Mouse (Mus musculus) testis, adult 2 months (tissue): ENCODE results near the gene Degs1. TPM values are rescaled to one million over a fixed set of nuclear protein-coding genes. Genes with fewer than 3 reads are reported as not detected.
"Not testable (repeated sequence)": the region's sequence is repeated elsewhere in the genome, so short reads cannot be mapped to it uniquely, and the experiment has no call there.

Source experiments
- H3K27ac ChIP-seq: fragments of 200-500 bp; 2 replicates; pipeline ENCODE4 v1.5.1; 2012; ENCODE audit warnings: low read depth, low read length; ENCODE audit not compliant: control insufficient read depth, insufficient read depth
- H3K27me3 ChIP-seq: fragments of 200-500 bp; 2 replicates; pipeline ENCODE4 v1.6.1; 2012; ENCODE audit warnings: mild to moderate bottlenecking, low read length, moderate library complexity; ENCODE audit not compliant: control insufficient read depth, insufficient read depth
- H3K36me3 ChIP-seq: fragments of 200-500 bp; 2 replicates; pipeline ENCODE4 v1.6.1; 2012; ENCODE audit warnings: mild to moderate bottlenecking, low read length; ENCODE audit not compliant: control insufficient read depth, insufficient read depth
- H3K4me1 ChIP-seq: fragments of 200-500 bp; 2 replicates; pipeline ENCODE4 v1.6.1; 2012; ENCODE audit warnings: low read length; ENCODE audit not compliant: control insufficient read depth, insufficient read depth
- H3K4me3 ChIP-seq: fragments of 200-500 bp; 2 replicates; pipeline ENCODE4 v1.5.1; 2012; ENCODE audit warnings: low read depth, mild to moderate bottlenecking, low read length, moderate library complexity, mixed read lengths; ENCODE audit not compliant: control insufficient read depth
- CTCF ChIP-seq: fragments of 200-500 bp; IDR thresholded peaks from 2 replicates; pipeline ENCODE4 v1.5.1; 2012; ENCODE audit warnings: low read depth, mild to moderate bottlenecking, inconsistent platforms, low read length, moderate library complexity; ENCODE audit not compliant: control insufficient read depth, insufficient read depth, insufficient replicate concordance
- POLR2A ChIP-seq: fragments of 200-500 bp; IDR thresholded peaks from 2 replicates; pipeline ENCODE4 v1.6.1; 2012; ENCODE audit warnings: low read depth, mild to moderate bottlenecking, inconsistent platforms, low read length, moderate library complexity; ENCODE audit not compliant: control insufficient read depth
- polyA plus RNA-seq: library from polyadenylated mRNA; depleted of rRNA; stranded (reverse); fragments of >200 nt; gene quantifications from 2 replicates; pipeline ENCODE4 v1.2.3, GENCODE M21; 2012

Gene Degs1
- polyA plus RNA-seq, 1 experiment: 10.6 TPM

GRCm38 (mm10) chr1:182292291-182292690, 9.7 kb upstream of the Degs1 start:
- Histone ChIP-seq H3K4me3 (no peak overlapping the region), H3K4me1 (no peaks in the 10 kb centered on the region), H3K27me3 (no peaks in the 10 kb centered on the region), H3K36me3 (no peaks in the 10 kb centered on the region), H3K27ac (no peak overlapping the region)
- TF ChIP-seq CTCF: no peak
- no peak for TF ChIP-seq POLR2A

GRCm38 (mm10) chr1:182290741-182291140, 8.1 kb upstream of the Degs1 start:
- H3K27me3 ChIP-seq, H3K27ac ChIP-seq, H3K4me3 ChIP-seq, H3K4me1 ChIP-seq, H3K36me3 ChIP-seq: not testable (repeated sequence)

GRCm38 (mm10) chr1:182289781-182290180, 7.2 kb upstream of the Degs1 start:
- no peak for TF ChIP-seq CTCF
- TF ChIP-seq POLR2A: no peak
- Histone ChIP-seq H3K4me1 (no peaks in the 10 kb centered on the region), H3K4me3 (no peak overlapping the region), H3K27me3 (no peaks in the 10 kb centered on the region), H3K27ac (no peak overlapping the region), H3K36me3 (no peaks in the 10 kb centered on the region)

- no peak overlapping the region for H3K27ac ChIP-seq
- H3K27me3 ChIP-seq: no peaks in the 10 kb centered on the region
- TF ChIP-seq POLR2A (no peak), CTCF (no peak)
- no peaks in the 10 kb centered on the region for H3K4me1 ChIP-seq
- no peak overlapping the region for H3K4me3 ChIP-seq
- no peaks in the 10 kb centered on the region for H3K36me3 ChIP-seq
Measured at GRCm38 (mm10) chr1:182288601-182289000, 6.0 kb upstream of the Degs1 start.

GRCm38 (mm10) chr1:182287781-182288180, 5.2 kb upstream of the Degs1 start:
- TF ChIP-seq POLR2A: no peak
- TF ChIP-seq CTCF: peak; percentile 11; the same call in 1 of the 2 replicates

GRCm38 (mm10) chr1:182284795-182285194, 2.2 kb upstream of the Degs1 start:
- no peak overlapping the region for H3K27ac ChIP-seq
- H3K36me3 ChIP-seq: no peaks in the 10 kb centered on the region
- H3K4me3 ChIP-seq: no peak overlapping the region
- H3K27me3 ChIP-seq: no peaks in the 10 kb centered on the region
- peaks cover 10% of the 10 kb centered on the region for H3K4me1 ChIP-seq
- TF ChIP-seq CTCF (no peak), POLR2A (no peak)

More at GRCm38 (mm10) chr1:182287781-182288180, 5.2 kb upstream of the Degs1 start:
- H3K27me3 ChIP-seq: no peaks in the 10 kb centered on the region
- no peak overlapping the region for H3K4me3 ChIP-seq
- H3K27ac ChIP-seq: no peak overlapping the region
- H3K36me3 ChIP-seq: no peaks in the 10 kb centered on the region
- peaks cover 3% of the 10 kb centered on the region; the same call in 1 of the 2 replicates for H3K4me1 ChIP-seq

- TF ChIP-seq POLR2A (no peak), CTCF (no peak)
- Histone ChIP-seq H3K27me3 (no peaks in the 10 kb centered on the region), H3K4me1 (peaks cover 10% of the 10 kb centered on the region), H3K27ac (no peak overlapping the region), H3K4me3 (no peak overlapping the region), H3K36me3 (no peaks in the 10 kb centered on the region)
Measured at GRCm38 (mm10) chr1:182283231-182283630, 627 bp upstream of the Degs1 start.

- Histone ChIP-seq H3K4me3 (no peak overlapping the region), H3K27ac (no peak overlapping the region), H3K4me1 (peaks cover 10% of the 10 kb centered on the region), H3K27me3 (no peaks in the 10 kb centered on the region), H3K36me3 (peaks cover 2% of the 10 kb centered on the region)
- TF ChIP-seq CTCF: no peak
- no peak for TF ChIP-seq POLR2A
Measured at GRCm38 (mm10) chr1:182281251-182281711, 1.3 kb downstream of the Degs1 start.
